Comparison of ENCODE assay signal across 8 mouse cellular contexts in the genomic region with DNA sequence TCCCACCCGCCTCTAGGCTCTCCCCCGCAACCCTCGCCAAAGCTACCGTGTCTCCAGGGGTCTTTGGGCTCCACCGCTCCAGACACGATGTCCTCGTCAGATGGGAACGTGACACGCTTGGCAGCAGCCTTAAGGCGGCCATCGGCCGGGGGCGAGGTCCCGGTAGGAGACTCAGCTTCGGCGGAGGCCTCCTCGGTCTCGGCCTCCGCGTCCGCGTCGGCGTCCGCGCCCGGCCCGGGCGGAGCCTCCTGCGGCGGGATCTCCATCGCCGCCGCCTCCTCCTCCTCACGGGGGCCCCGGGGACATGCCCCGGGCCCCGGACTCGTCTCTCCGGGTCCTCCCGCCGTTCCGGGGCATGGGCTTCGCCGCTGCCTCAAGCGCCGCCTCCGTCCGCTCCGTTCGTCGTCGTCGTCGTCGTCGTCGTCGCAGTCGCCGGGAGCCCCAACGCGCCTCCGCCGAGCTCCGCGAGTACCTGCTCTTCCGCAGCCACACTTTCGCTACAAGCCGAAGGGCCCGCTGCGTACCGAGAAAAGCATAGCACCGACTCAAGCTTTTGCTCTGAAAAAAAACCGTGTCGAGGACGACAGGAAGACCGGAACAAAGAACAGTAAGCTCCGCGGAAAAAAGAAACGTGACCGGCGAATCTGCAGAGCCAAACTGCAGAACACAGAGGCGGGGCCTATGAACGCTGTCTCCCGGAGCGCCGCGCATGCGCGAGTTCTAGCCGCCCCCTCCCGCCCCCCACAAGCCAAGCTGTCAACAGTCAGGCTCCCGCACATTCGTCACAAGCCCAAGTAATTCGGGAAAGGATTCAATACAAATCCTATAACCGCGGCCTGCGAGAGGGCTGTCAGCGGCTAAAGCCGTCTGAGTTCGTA. TPM values are rescaled to one million over a fixed set of nuclear protein-coding genes. Genes with fewer than 3 reads are reported as not detected.
DNase-seq lines count a peak whose midpoint lies in the region; ATAC-seq and TF ChIP-seq lines count a peak whose summit lies in the region.

No protein-coding gene starts in this region.

- ATAC-seq in G1E (ENCODE audit: extremely low read depth, insufficient number of reproducible peaks, low FRiP score, poor library complexity, severe bottlenecking) = peak; percentile 71
- ATAC-seq in forebrain, embryonic 15.5 days (replicated peaks) = peak; percentile 90
- peak; percentile 90 for ATAC-seq in neural tube, embryonic 14.5 days (ENCODE audit: low read depth)

- TF ChIP-seq POLR2A in testis, adult 2 months (IDR thresholded peaks at IDR 0.05; ENCODE audit: control insufficient read depth, low read depth, low read length) = no peak; the same call in 1 of the 2 replicates

- TF ChIP-seq CTCF in G1E (IDR thresholded peaks at IDR 0.05; ENCODE audit: low read depth, low read length) = no peak
- no peak for TF ChIP-seq CTCF in testis, adult 2 months (IDR thresholded peaks at IDR 0.05; ENCODE audit: control insufficient read depth, insufficient read depth, insufficient replicate concordance, low read depth, low read length)

- peaks cover 10% of the 10 kb centered on the region for H3K9me3 ChIP-seq in G1E (replicated peaks)
- no peaks in the 10 kb centered on the region for H3K9me3 ChIP-seq in forebrain, embryonic 15.5 days
- no peaks in the 10 kb centered on the region for H3K9me3 ChIP-seq in neural tube, embryonic 14.5 days (ENCODE audit: control insufficient read depth, low read length)

- peak; percentile 90 for DNase-seq in G1E (ENCODE audit: low spot score)
- peak; percentile 86 for DNase-seq in cerebellum, adult 11-12 months
- peak; percentile 78 for DNase-seq in heart, postnatal 25 days (ENCODE audit: low spot score)
- DNase-seq in layer of hippocampus, adult 18-20 months (ENCODE audit: low spot score in 2 of 2) = peak; percentile 79 to 92
- peak; percentile 86 to 89 for DNase-seq in lung, adult 18-20 months

- peaks cover 70% of the 10 kb centered on the region for H3K36me3 ChIP-seq in G1E (replicated peaks)
- peaks cover 19% of the 10 kb centered on the region for H3K36me3 ChIP-seq in forebrain, embryonic 15.5 days
- peaks cover 7% of the 10 kb centered on the region; the same call in 1 of the 2 replicates for H3K36me3 ChIP-seq in neural tube, embryonic 14.5 days (ENCODE audit: control insufficient read depth, insufficient read depth, low read length)
- H3K36me3 ChIP-seq in testis, adult 2 months (ENCODE audit: control insufficient read depth, insufficient read depth, low read length) = no peaks in the 10 kb centered on the region

- peak overlapping the region; percentile 91 for H3K9ac ChIP-seq in forebrain, embryonic 15.5 days (replicated peaks)
- peak overlapping the region; percentile 87 for H3K9ac ChIP-seq in neural tube, embryonic 14.5 days (replicated peaks; ENCODE audit: low read depth, low read length)

- intact Hi-C loops in heart, postnatal 25 days (cut with DNase I) = loop anchor here (5.0 kb wide), 1 partner anchor 55 kb away; the partner anchor contains the start of genes Bloc1s3 and Trappc6a

- under 1% methylated on average over 102 of the region's 102 CpGs for WGBS in forebrain, embryonic 15.5 days
- WGBS in neural tube, embryonic 14.5 days = under 1% methylated on average over 93 of the region's 102 CpGs

- no peaks in the 10 kb centered on the region for H3K27me3 ChIP-seq in G1E (ENCODE audit: insufficient read depth, low read length)
- H3K27me3 ChIP-seq in forebrain, embryonic 15.5 days = no peaks in the 10 kb centered on the region
- H3K27me3 ChIP-seq in neural tube, embryonic 14.5 days (ENCODE audit: control insufficient read depth, insufficient read depth, low read length) = no peaks in the 10 kb centered on the region
- no peaks in the 10 kb centered on the region for H3K27me3 ChIP-seq in testis, adult 2 months (ENCODE audit: control insufficient read depth, insufficient read depth, low read length)

- peaks cover 57% of the 10 kb centered on the region for H3K4me1 ChIP-seq in G1E (ENCODE audit: insufficient read depth, low read depth, low read length)
- H3K4me1 ChIP-seq in forebrain, embryonic 15.5 days = peaks cover 54% of the 10 kb centered on the region
- peaks cover 28% of the 10 kb centered on the region for H3K4me1 ChIP-seq in neural tube, embryonic 14.5 days (ENCODE audit: control insufficient read depth, insufficient read depth, low read length)
- peaks cover 18% of the 10 kb centered on the region for H3K4me1 ChIP-seq in testis, adult 2 months (ENCODE audit: control insufficient read depth, insufficient read depth, low read length)

- H3K4me2 ChIP-seq in forebrain, embryonic 15.5 days (replicated peaks) = peak overlapping the region; percentile 95
- H3K4me2 ChIP-seq in neural tube, embryonic 14.5 days (ENCODE audit: low read depth, low read length) = peak overlapping the region; percentile 75

- peak overlapping the region; percentile 96 for H3K27ac ChIP-seq in forebrain, embryonic 15.5 days (replicated peaks)
- H3K27ac ChIP-seq in neural tube, embryonic 14.5 days (ENCODE audit: low read depth, low read length) = peak overlapping the region; percentile 94
- H3K27ac ChIP-seq in testis, adult 2 months (ENCODE audit: control insufficient read depth, insufficient read depth, low read depth, low read length) = peak overlapping the region; percentile 93

- H3K4me3 ChIP-seq in G1E (ENCODE audit: low read depth, low read length) = peak overlapping the region; percentile 96
- H3K4me3 ChIP-seq in forebrain, embryonic 15.5 days = peak overlapping the region; percentile 77
- H3K4me3 ChIP-seq in neural tube, embryonic 14.5 days (ENCODE audit: low read depth, low read length) = peak overlapping the region; percentile 91
- peak overlapping the region; percentile 97 for H3K4me3 ChIP-seq in testis, adult 2 months (ENCODE audit: control insufficient read depth, low read depth, low read length)

RNA-seq across cellular contexts. Expression of gene Ppp1r37, which starts 0.9 kb away (rescaled TPM):
- total RNA-seq in G1E (2014; fragmentation: Nextera tagmentation) = 22.4 and 23.0 TPM in 2 replicates
- 10.9 and 13.1 TPM in 2 replicates for total RNA-seq in G1E (2017)
- 68.4 and 71.2 TPM in 2 replicates for polyA plus RNA-seq in G1E (2012)
- polyA plus RNA-seq in forebrain, embryonic 15.5 days (2015; fragmentation: Nextera tagmentation; extraction: Ambion mirVana) = 37.8 and 40.5 TPM in 2 replicates
- 10 to 100 TPM; 48.0 to 52.3 TPM for total RNA-seq in heart, postnatal 25 days (2021)
- total RNA-seq in layer of hippocampus, adult 18-20 months (2021) = 100 to 1,000 TPM; 122 to 129 TPM
- polyA plus RNA-seq in neural tube, embryonic 14.5 days (2014; fragmentation: Nextera tagmentation; extraction: Ambion mirVana) = 8.1 and 15.8 TPM in 2 replicates
- 37.3 and 48.4 TPM in 2 replicates for polyA plus RNA-seq in testis, adult 2 months (2012; rRNA removed)

RNA-seq across cellular contexts. Expression of gene Zfp296, which starts 15.1 kb away (rescaled TPM):
- 0.53 and 0.97 TPM in 2 replicates for total RNA-seq in G1E (2014; fragmentation: Nextera tagmentation)
- total RNA-seq in G1E (2017) = 0.81 and 0.82 TPM in 2 replicates
- 3.4 TPM in 2 replicates for polyA plus RNA-seq in G1E (2012)
- polyA plus RNA-seq in forebrain, embryonic 15.5 days (2015; fragmentation: Nextera tagmentation; extraction: Ambion mirVana) = 0.19 and 0.57 TPM in 2 replicates
- under 1 TPM; 0.28 to 0.49 TPM for total RNA-seq in heart, postnatal 25 days (2021)
- under 1 TPM; 0.74 to 0.89 TPM for total RNA-seq in layer of hippocampus, adult 18-20 months (2021)
- polyA plus RNA-seq in neural tube, embryonic 14.5 days (2014; fragmentation: Nextera tagmentation; extraction: Ambion mirVana) = 0.13 and 0.27 TPM in 2 replicates
- polyA plus RNA-seq in testis, adult 2 months (2012; rRNA removed) = 7.0 and 10.5 TPM in 2 replicates

RNA-seq across cellular contexts. Expression of gene Gemin7, which starts 15.4 kb away (rescaled TPM):
- total RNA-seq in G1E (2014; fragmentation: Nextera tagmentation) (50.8 and 51.2 TPM in 2 replicates), G1E (2017) (25.8 and 31.3 TPM in 2 replicates)
- polyA plus RNA-seq in G1E (2012) = 52.7 and 55.4 TPM in 2 replicates
- 124 and 127 TPM in 2 replicates for polyA plus RNA-seq in forebrain, embryonic 15.5 days (2015; fragmentation: Nextera tagmentation; extraction: Ambion mirVana)
- 10 to 100 TPM; 44.6 to 45.6 TPM for total RNA-seq in heart, postnatal 25 days (2021)
- 10 to 100 TPM; 44.4 to 45.6 TPM for total RNA-seq in layer of hippocampus, adult 18-20 months (2021)
- 150 and 153 TPM in 2 replicates for polyA plus RNA-seq in neural tube, embryonic 14.5 days (2014; fragmentation: Nextera tagmentation; extraction: Ambion mirVana)
- 64.1 and 68.2 TPM in 2 replicates for polyA plus RNA-seq in testis, adult 2 months (2012; rRNA removed)

RNA-seq across cellular contexts. Expression of gene Clasrp, which starts 42.3 kb away (rescaled TPM):
- 25.8 and 41.4 TPM in 2 replicates for total RNA-seq in G1E (2014; fragmentation: Nextera tagmentation)
- 34.2 and 35.1 TPM in 2 replicates for total RNA-seq in G1E (2017)
- 153 and 172 TPM in 2 replicates for polyA plus RNA-seq in G1E (2012)
- 61.3 and 64.9 TPM in 2 replicates for polyA plus RNA-seq in forebrain, embryonic 15.5 days (2015; fragmentation: Nextera tagmentation; extraction: Ambion mirVana)
- 10 to 100 TPM; 14.5 to 20.5 TPM for total RNA-seq in heart, postnatal 25 days (2021)
- total RNA-seq in layer of hippocampus, adult 18-20 months (2021) = 10 to 100 TPM; 79.5 to 81.8 TPM
- 49.7 and 51.3 TPM in 2 replicates for polyA plus RNA-seq in neural tube, embryonic 14.5 days (2014; fragmentation: Nextera tagmentation; extraction: Ambion mirVana)
- 93.7 and 99.3 TPM in 2 replicates for polyA plus RNA-seq in testis, adult 2 months (2012; rRNA removed)

RNA-seq across cellular contexts. Expression of gene Nkpd1, which starts 44.4 kb away (rescaled TPM):
- total RNA-seq in G1E (2014; fragmentation: Nextera tagmentation) = 0.53 and 0.92 TPM in 2 replicates
- 0.22 and 0.41 TPM in 2 replicates for total RNA-seq in G1E (2017)
- polyA plus RNA-seq in G1E (2012) = 0.55 TPM in 2 replicates
- 0.66 and 0.75 TPM in 2 replicates for polyA plus RNA-seq in forebrain, embryonic 15.5 days (2015; fragmentation: Nextera tagmentation; extraction: Ambion mirVana)
- total RNA-seq in heart, postnatal 25 days (2021) = not detected
- total RNA-seq in layer of hippocampus, adult 18-20 months (2021) = under 1 TPM; 0.56 to 0.57 TPM
- polyA plus RNA-seq in neural tube, embryonic 14.5 days (2014; fragmentation: Nextera tagmentation; extraction: Ambion mirVana) = 0.52 and 1.2 TPM in 2 replicates
- 5.6 and 6.9 TPM in 2 replicates for polyA plus RNA-seq in testis, adult 2 months (2012; rRNA removed)

Comparison
In these comparisons a context has a peak if more than half of its experiments do, and no peak if none do; other contexts are left out.
1. Peak in every context shown above with its lines: DNase-seq, ATAC-seq, H3K4me3 ChIP-seq and H3K27ac ChIP-seq.